In the genomic region with DNA sequence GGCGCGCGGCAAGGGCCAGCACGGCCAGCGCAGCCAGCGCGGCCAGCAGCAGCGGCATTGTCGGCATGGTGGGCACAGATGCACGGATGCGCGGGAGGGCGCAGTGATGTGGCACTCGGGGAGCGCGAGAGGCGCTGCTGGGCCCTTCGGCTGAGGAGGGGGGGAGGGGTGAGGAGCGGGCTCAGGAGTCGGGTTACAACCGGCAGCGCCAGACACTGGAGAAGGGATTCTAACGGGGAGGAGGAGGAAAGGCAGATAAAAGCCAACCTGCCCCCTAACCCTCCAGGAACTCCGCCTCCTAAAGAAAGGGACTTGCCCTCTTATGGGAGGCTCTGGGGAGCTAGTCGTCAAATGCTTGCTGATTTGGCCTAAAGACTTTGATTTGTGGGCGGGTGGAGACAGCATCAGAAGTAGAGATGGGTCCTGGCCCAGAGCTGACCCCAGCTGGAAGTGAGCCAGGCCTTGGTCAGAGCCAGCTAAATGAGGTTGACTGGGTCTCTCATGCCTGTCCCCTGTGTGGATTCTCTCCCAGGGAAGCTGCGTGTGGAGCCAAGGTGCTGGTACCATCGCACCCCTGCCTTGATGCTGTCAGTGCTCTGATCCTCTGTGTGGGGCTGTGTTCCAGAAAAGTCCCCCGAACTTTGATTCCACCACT, we compare ENCODE assay signal across 7 mouse cellular contexts. TPM values are rescaled to one million over a fixed set of nuclear protein-coding genes. Genes with fewer than 3 reads are reported as not detected.
DNase-seq lines count a peak whose midpoint lies in the region; ATAC-seq lines count a peak whose summit lies in the region.

Gene Cpz, minus strand, starts transcription at position 230 of the 655 bp plus-strand sequence.

- no peaks in the 10 kb centered on the region for H3K36me3 ChIP-seq in embryonic facial prominence, embryonic 14.5 days (ENCODE audit: control insufficient read depth, insufficient read depth, low read length)
- no peaks in the 10 kb centered on the region for H3K36me3 ChIP-seq in hindbrain, embryonic 16.5 days (ENCODE audit: control insufficient read depth, insufficient read depth, low read length)
- no peaks in the 10 kb centered on the region for H3K36me3 ChIP-seq in midbrain, embryonic 13.5 days

- DNase-seq in right cerebral cortex, postnatal 14 days, result peak; percentile 38
- DNase-seq in right cerebral cortex, postnatal 25 days, result no peak
- DNase-seq in embryonic facial prominence, embryonic 14.5 days (ENCODE audit: low spot score), result peak; percentile 93
- DNase-seq in layer of hippocampus, postnatal 25 days (ENCODE audit: extremely low spot score in 1 of 2, low spot score in 1 of 2), result no peak

- H3K4me2 ChIP-seq in embryonic facial prominence, embryonic 14.5 days (ENCODE audit: low read depth, low read length), result peak within 1 kb of the TSS; percentile 60
- peak within 1 kb of the TSS; percentile 46 for H3K4me2 ChIP-seq in hindbrain, embryonic 16.5 days (ENCODE audit: low read length)
- peak within 1 kb of the TSS; percentile 59 for H3K4me2 ChIP-seq in midbrain, embryonic 13.5 days (replicated peaks)

- peak within 1 kb of the TSS; percentile 37 for H3K4me3 ChIP-seq in embryonic facial prominence, embryonic 14.5 days (ENCODE audit: low read depth, low read length)
- H3K4me3 ChIP-seq in hindbrain, embryonic 16.5 days (ENCODE audit: low read length), result peak within 1 kb of the TSS; percentile 17
- H3K4me3 ChIP-seq in midbrain, embryonic 13.5 days (replicated peaks), result peak within 1 kb of the TSS; percentile 29

- peak; percentile 94 for ATAC-seq in embryonic facial prominence, embryonic 14.5 days (ENCODE audit: low read depth)
- peak; percentile 72 for ATAC-seq in hindbrain, embryonic 16.5 days
- ATAC-seq in midbrain, embryonic 13.5 days, result peak; percentile 76
- ATAC-seq in monocyte, adult 5-6 weeks (replicated peaks; ENCODE audit: insufficient number of reproducible peaks, low FRiP score, low TSS enrichment, poor library complexity, severe bottlenecking), result no peak

- no peaks in the 10 kb centered on the region; the same call in 1 of the 2 replicates for H3K27me3 ChIP-seq in embryonic facial prominence, embryonic 14.5 days (replicated peaks; ENCODE audit: control insufficient read depth, insufficient read depth, low read length)
- H3K27me3 ChIP-seq in hindbrain, embryonic 16.5 days (replicated peaks; ENCODE audit: control insufficient read depth, insufficient read depth, low read length), result peaks cover 13% of the 10 kb centered on the region
- H3K27me3 ChIP-seq in midbrain, embryonic 13.5 days, result peaks cover 40% of the 10 kb centered on the region

- no peak within 1 kb of the TSS for H3K27ac ChIP-seq in embryonic facial prominence, embryonic 14.5 days (replicated peaks; ENCODE audit: low read depth, low read length)
- H3K27ac ChIP-seq in hindbrain, embryonic 16.5 days (ENCODE audit: low read depth, low read length), result no peak within 1 kb of the TSS
- H3K27ac ChIP-seq in midbrain, embryonic 13.5 days, result no peak within 1 kb of the TSS

- WGBS in embryonic facial prominence, embryonic 14.5 days, result 2% methylated on average over 23 of the region's 29 CpGs
- WGBS in hindbrain, embryonic 16.5 days, result 3% methylated on average over 29 of the region's 29 CpGs
- 2% methylated on average over 29 of the region's 29 CpGs for WGBS in midbrain, embryonic 13.5 days

- no peaks in the 10 kb centered on the region for H3K9me3 ChIP-seq in embryonic facial prominence, embryonic 14.5 days (ENCODE audit: control insufficient read depth, low read length)
- no peaks in the 10 kb centered on the region for H3K9me3 ChIP-seq in hindbrain, embryonic 16.5 days (ENCODE audit: control insufficient read depth, low read length)
- no peaks in the 10 kb centered on the region for H3K9me3 ChIP-seq in midbrain, embryonic 13.5 days

- H3K9ac ChIP-seq in embryonic facial prominence, embryonic 14.5 days (ENCODE audit: low read depth, low read length), result peak within 1 kb of the TSS; percentile 50
- H3K9ac ChIP-seq in hindbrain, embryonic 16.5 days (ENCODE audit: low read depth, low read length), result peak within 1 kb of the TSS; percentile 57
- H3K9ac ChIP-seq in midbrain, embryonic 13.5 days (replicated peaks), result peak within 1 kb of the TSS; percentile 55

- peaks cover 13% of the 10 kb centered on the region for H3K4me1 ChIP-seq in embryonic facial prominence, embryonic 14.5 days (ENCODE audit: control insufficient read depth, insufficient read depth, low read length)
- peaks cover 8% of the 10 kb centered on the region for H3K4me1 ChIP-seq in hindbrain, embryonic 16.5 days (ENCODE audit: control insufficient read depth, insufficient read depth, low read depth, low read length)
- H3K4me1 ChIP-seq in midbrain, embryonic 13.5 days (replicated peaks), result peaks cover 14% of the 10 kb centered on the region

RNA-seq across cellular contexts. Expression of gene Cpz, which starts in this region (rescaled TPM):
- 18.9 and 20.4 TPM in 2 replicates for polyA plus RNA-seq in embryonic facial prominence, embryonic 14.5 days (2014; fragmentation: Nextera tagmentation; extraction: Ambion mirVana)
- polyA plus RNA-seq in hindbrain, embryonic 16.5 days (2015; fragmentation: Nextera tagmentation; extraction: Ambion mirVana), result 1.2 and 2.4 TPM in 2 replicates
- 1.0 and 1.4 TPM in 2 replicates for polyA plus RNA-seq in midbrain, embryonic 13.5 days (2015; fragmentation: Nextera tagmentation; extraction: Ambion mirVana)
- not detected in 3 replicates for total RNA-seq in monocyte, adult 5-6 weeks (2017)
- total RNA-seq in layer of hippocampus, postnatal 25 days (2021), result under 1 TPM; 0.26 to 0.34 TPM

Comparison
In these comparisons a context has a peak if more than half of its experiments do, and no peak if none do; other contexts are left out.
1. DNase-seq: peak in right cerebral cortex, postnatal 14 days (single experiment) and embryonic facial prominence, embryonic 14.5 days (single experiment); none in right cerebral cortex, postnatal 25 days (single experiment) and layer of hippocampus, postnatal 25 days (0 of 2).
2. Peak in every context shown above with its lines, with median percentiles within 50 percentile points of each other: H3K4me2 ChIP-seq, H3K4me3 ChIP-seq and H3K9ac ChIP-seq.